Mouse (Mus musculus): ENCODE data around the gene Adora2b.

- TF ChIP-seq POLR2A (IDR thresholded peaks at IDR 0.05; ENCODE audit: insufficient read length, low read depth) (no peak), REST (IDR thresholded peaks at IDR 0.05; ENCODE audit: insufficient read depth, insufficient read length) (no peak), MYOG (IDR thresholded peaks at IDR 0.05; ENCODE audit: control insufficient read depth in 1 of 3, insufficient read depth in 1 of 3, insufficient read length in 2 of 3, low read depth in 2 of 3) (peak; percentile 10 to 77 (median 46)), POLR2AphosphoS2 (IDR thresholded peaks at IDR 0.05; ENCODE audit: insufficient read length, low read depth) (no peak)
Measured at GRCm38 (mm10) chr11:62263599-62263998, 14.8 kb downstream of the Adora2b start.

Data from myocyte (in vitro differentiated cells).